Mouse (Mus musculus) megakaryocyte progenitor cell, adult 5-6 weeks (primary cell): ENCODE data around the gene Foxp4. TPM values are rescaled to one million over a fixed set of nuclear protein-coding genes. Genes with fewer than 3 reads are reported as not detected.

ENCODE experiments used
- ATAC-seq: replicated peaks from 2 replicates; pipeline ENCODE4 v1.8.0; 2016; ENCODE audit warnings: mild to moderate bottlenecking, moderate TSS enrichment, inconsistent platforms; ENCODE audit not compliant: poor library complexity
- total RNA-seq, 2 experiments: library from RNA; stranded (forward) in 1 of 2; stranded (reverse) in 1 of 2; fragments of 157-497, 149-512 nt in 1 of 2; fragments of 200-1000 nt in 1 of 2; gene quantifications; 2 replicates each; pipeline versions ENCODE4 v1.2.3 to v1.2.4; 2015 to 2017

Foxp4 gene
- total RNA-seq (2015): 20.1 and 21.3 TPM in 2 replicates
- total RNA-seq (2017): 3.2 and 4.0 TPM in 2 replicates

DNA sequence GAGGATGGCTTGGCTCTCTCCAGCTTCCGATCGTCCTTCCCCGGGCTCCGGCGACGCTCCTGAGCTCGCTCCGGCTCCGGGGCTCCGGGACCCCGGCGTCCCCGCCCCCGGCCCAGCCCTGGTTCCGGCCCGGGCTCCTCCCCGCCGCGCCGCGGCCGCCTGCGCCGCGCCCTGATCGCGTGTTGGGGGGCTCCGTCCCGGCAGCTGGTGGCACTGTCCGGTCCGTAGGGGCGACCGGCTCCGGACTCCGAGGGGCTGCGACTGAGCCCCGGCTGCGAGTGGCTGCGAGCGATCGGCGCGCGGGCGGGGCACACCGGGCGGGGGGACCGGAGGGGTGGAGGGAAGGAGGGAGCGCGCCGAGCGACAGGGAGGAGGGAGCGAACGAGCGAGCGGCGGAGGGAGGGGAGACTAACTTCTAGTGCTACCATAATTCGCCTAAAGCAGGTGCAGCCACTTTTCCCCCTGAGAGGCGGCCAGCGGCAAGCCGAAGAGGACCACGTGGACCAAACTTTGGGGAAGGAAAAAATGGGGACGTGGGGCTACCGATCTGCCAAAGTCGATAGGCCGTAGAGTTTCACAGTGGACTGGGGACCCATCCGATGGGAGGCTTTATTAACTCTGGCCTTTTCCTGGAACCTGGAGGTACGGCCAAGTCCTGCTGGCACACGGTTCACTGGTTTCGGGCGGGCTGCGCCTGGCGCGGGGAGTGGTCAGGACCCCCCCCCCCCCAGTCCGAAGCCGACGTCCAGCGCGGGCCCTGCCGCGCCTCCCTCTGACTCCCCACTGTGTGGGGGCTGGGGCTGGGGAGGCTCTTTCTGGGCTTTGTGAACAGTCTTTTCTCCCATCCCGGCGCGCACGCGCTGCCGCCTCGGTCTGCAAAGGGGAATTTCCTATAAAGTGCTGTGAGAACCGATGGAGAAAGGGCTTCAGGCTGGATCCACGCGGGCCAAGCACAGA lies at the start of gene Foxp4:
Foxp4 (minus strand) TSS at position 263 of the 957 bp plus-strand sequence.
- peak; percentile 94 for ATAC-seq

DNA sequence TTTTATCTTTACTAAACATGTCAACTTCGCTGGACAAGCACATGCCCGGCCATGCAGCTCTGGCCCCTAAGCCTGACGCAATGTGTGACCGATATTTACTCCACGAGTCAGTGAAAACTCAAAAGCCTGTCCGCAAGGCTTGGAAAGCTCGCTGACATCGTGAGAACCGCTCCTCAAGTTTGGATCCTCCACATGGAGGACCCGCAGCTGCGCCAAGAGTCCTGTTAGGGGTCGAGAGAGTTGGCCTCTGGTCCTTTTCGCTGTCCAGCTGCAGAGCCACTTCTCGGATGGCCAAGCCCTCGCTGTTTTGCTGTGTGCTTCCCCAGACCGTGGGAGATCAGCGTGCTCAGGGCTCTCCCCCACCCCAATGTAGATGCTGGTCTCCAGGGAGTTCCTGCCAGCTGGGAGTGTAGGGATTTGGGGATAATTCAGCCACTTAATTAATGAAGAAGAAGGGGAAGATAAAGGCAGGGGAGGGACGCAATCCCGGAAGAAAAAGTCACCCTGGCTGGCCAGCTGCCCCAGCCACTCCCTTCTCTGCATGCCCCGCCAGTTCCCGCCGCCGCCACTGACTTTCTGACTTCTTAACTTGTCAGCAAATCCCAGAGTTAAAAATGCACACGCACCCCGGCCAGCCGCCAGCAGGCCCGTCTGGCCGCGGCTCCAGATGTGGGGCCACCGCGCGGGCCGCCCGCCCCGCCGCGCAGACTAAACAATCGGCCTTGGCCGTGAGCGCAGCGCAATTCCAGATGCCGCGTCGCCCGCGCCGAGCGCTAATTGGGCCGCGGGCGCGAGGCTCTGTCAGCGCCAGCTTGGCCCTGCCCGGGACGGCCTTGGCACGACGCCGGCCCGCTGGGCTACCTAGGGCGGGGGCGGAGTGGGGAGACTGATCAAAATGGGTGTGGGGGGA lies 49.4 kb upstream of the Foxp4 start:
- ATAC-seq: peak; percentile 56

DNA sequence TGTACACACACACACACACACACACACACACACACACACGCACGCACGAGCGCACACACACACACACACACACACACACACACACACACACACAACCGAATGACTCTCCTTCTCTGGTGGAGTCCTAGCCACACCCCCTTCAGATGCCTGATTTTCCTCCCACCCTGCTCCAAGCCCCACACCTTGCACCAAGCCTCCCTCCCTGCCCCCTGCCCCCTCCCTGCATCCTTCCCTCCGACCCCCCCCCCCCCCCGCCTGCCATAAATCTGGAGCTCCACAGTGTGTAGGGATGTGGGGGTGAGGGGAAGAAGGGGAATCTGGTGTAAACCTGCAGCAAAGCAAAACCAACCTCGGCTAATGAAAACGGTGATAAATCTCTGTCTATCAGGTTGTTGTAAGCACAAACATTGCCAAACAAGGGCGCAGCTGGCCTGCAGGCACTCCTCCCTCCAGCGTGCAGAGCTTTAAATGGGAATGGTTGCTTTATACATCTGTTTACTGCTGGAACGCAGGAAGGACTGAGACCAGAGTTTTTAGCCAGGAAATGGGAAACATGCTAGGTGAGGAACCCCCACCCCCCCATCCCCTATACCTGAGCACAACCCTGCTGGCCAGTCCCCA lies 41.5 kb upstream of the Foxp4 start:
- ATAC-seq: no peak

DNA sequence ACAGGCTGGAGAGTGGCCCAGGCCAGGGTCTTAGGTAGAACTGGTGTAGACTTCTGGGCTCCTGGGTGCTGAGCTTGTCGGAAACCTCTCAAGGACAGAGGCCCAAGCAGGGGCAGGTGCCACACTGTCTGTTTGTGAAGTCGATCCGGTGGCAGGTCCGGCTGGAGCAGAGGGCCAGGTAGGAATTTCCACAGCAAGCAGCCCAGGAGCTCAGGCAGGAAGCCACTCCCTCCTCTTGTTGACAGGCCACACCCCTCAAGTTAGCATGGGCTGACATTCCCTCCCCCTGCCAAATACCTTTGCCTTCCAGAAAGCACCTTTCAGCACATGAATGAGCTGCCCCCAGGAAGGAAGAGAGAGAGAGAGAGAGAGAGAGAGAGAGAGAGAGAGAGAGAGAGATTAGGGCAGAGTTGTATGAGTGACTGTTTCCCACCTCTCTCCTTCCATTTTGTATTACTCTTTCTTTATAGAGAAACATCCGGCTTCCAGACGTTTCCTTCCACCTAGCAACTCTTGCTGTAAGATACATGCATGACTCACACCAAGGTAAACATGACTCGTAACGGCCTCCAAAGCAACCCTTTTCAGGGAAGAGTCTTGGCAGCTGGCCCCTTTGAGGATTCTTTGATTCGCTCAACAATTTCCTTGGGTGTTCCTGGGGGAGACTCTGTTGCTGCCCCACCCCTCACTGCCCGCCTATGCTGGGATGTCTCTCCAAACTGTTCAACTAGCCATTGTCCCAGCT lies 33.8 kb upstream of the Foxp4 start:
- no peak for ATAC-seq

DNA sequence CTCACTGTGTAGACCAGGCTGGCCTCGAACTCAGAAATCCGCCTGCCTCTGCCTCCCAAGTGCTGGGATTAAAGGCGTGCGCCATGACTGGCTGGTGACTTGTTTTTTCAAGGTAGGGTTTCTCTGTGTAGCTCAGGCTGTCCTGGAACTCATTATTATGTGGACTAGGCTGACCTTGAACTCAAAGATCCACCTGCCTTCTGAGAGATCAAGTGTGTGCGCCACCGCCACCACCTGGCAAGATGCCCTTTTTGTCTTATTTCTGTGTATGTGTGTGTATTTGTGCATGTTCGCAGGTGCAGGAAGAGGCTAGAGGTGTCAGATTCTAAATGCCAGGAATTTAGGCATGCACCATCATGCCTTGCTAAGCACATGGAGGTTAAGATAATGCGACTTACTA lies 32.0 kb upstream of the Foxp4 start:
- no peak for ATAC-seq

DNA sequence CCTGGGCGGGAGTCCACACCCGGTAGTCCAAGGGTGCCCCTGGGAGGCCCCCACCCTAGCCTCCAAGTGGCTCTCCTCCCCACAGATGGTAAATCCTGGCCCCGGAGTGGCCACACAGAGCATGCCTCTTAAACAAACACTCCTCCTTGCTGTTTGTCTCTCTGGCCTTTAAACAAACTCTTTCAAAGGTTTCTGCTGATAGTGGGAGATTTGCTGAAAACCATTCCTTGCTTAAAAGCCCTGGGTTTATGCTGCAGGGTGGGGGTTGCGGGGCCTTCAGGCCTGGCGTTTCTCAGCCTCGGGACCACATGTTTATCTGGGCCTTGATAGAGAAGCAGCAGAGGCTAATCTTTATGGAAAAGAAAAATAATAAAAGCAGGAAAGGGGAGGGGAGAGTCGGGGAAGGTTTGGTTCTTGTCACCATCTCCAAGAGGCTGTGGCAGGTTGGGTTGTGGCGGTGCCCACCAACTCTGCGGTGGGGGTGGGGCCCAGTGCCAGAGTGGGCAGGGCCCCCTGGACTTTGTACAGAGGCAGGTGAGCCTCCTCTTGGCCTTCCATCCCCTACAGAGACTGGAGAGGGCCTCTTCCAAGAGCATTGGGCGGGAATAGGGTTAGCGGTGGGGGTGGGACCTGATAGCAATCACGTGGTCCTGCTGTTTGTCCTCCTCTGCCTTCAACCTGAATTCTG lies 30.8 kb upstream of the Foxp4 start:
- no peak for ATAC-seq

DNA sequence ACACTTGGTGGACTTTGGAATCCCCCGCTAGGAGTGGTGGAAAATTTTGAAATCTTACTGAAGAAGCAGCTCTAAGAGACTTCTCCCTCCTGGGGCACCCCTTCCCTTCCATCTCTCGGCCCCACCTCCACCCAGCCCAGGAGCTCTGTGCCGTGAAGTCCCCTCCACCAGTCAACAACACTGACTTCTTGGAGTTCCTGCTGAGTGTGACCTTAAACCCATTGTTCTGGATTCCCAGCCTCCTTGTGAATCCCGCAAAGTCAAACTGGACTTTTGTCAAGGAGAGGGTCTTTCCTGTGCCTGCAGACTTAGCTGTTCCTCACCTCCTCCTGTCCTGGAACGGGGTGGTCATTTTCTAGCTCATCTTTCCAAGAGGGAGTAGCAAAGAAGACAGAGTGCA lies 28.8 kb upstream of the Foxp4 start:
- no peak for ATAC-seq

DNA sequence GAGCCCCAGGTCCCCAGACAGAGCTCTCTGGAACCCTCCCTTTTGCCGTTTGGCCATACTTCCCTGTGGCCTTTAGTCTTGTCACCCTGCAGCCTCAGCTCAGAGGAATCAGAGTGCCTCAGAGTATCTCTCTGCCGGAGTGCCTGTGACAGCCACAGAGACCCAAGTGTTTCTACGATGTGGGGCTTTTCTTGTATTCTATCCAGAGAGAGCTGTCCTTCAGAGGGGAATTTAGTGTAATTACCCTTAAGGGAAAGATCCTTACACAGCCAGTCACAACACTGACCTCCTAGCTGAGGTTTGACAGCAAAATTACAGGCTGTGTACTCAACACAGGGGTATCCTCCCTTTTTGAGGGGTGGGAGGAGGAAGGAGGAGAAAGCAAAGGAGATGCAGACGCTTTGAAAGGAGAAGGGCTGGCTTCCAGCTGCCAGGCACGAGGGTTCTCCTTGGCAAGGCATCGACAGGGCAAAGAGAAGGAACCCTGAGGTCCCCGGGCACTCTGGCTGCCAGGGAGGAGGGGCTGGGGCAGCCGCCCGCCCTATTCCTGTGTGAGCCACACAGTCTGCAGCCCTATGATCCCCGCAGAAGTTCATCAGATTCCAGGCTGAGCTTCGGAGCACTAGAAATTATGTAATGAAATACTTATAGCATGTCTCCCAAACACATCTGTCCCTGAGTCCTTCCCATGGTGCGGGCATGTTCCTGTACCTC lies 28.1 kb upstream of the Foxp4 start:
- ATAC-seq: no peak

DNA sequence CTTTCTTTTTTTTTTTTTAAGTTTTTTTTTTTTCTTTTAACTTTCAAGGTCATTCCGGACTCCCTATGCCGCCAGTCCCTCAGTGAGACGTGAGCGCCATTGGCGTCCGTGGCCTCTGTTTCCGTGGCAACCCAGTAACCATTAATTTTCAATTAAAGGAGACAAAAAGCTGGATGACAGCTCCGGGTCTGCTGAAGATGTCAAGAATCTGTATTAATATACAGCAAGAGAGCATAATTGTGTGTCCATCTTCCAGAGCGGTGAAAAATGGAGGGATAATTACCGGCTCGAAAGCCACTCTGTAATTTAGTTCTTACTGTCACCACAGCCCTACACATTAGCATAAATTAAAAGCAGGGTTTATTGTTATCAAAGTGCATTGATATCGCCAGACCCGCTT lies 27.0 kb upstream of the Foxp4 start:
- ATAC-seq: no peak

DNA sequence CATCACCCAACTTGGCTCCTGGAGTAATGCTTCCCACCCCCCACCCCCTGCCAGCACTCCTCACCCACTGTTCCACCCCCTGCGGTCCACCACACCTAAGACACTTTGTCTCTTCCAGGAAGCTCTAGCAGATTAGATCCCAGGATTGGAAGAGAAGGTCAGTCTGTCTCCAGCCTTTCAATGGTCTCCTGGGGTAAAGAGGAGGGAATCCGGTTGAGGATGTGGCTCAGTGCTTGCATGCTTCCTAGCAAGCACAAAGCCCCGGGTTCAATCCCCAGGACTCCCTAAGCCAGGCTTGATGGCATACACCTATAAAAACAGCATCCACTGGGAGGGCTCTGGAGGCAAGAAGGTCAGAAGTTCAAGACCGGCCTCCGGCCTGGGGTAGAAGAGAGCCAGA lies 26.4 kb upstream of the Foxp4 start:
- ATAC-seq: no peak

DNA sequence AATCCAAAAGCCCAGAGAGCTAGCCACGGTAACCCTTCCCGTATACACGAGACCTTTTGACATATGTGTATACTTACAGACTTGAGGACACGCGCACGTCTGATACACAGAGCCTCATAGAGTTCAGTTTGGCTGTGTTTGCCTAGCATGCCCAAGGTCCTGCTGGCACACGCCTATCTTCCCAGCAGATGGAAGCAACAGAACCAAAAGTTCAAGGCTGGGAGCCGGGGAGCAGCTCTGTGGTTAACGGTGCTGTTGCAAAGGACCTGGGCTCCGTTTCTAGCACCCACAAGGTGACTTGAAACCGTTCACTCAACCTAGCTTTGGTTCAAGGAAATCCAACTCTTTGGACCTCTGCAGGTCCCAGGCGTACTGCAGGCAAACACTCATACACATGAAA lies 25.0 kb upstream of the Foxp4 start:
- ATAC-seq: no peak

DNA sequence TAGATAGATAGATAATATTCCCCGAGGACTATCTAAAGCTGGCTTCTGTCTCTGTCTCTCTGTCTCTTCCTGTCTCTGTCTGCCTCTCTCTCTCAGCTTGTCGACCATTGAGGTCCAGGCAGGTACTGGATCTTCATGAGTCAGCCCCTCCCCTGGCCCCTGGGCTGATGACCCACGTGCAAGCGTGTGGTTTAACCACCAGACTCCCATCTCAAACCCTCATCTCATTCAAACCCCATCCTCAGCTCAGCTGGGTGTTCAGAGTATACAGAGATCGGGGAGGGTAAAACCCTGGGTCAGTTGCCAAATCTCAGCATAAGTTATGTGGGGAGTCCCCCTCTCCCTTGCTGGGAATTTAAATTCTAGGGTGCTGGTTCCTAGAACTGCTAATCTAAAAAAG lies 24.3 kb upstream of the Foxp4 start:
- no peak for ATAC-seq

DNA sequence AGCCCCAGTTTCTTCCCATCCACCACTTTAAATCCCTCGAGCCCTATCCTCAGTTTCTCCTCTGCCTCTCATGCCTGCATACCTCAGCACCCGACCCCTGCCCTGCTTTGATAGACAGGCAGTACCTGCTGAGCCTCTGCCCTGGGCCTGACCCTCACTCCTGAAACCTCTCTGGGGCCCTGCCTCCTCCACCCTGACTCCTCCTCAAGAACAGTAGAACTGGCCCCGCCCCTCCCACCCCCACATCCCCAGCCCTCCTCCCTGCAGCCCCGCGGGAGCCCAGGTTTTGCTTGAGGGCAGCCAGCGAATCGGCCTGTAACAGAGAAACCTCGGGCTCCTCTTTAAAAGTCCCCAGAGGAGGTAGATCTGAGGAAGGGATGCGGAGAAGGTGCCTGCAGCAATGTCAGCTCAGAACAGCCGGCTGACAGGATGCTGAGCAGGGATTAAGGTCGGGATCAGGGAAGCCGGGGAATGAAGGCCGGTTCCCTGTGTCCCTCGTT lies 22.5 kb upstream of the Foxp4 start:
- no peak for ATAC-seq

DNA sequence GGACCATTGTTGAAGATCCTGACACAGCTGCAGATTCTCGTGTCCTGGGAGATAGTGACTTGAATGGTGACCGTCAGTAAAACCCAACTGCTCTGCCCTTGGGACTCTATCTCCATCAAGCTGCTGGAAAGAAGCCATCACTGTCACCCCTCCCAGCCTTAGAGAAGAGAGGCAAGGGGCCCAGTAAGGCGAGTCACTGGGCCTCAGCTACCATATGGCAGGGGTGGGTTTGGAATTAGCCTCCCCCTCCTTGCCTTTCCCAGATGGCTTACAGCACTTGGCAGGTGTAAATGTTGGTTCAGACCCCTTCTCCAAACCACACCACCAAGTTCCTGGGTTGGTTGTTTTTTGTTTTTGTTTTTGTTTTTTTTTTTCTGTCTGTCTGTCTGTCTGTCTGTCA lies 21.7 kb upstream of the Foxp4 start:
- no peak for ATAC-seq

DNA sequence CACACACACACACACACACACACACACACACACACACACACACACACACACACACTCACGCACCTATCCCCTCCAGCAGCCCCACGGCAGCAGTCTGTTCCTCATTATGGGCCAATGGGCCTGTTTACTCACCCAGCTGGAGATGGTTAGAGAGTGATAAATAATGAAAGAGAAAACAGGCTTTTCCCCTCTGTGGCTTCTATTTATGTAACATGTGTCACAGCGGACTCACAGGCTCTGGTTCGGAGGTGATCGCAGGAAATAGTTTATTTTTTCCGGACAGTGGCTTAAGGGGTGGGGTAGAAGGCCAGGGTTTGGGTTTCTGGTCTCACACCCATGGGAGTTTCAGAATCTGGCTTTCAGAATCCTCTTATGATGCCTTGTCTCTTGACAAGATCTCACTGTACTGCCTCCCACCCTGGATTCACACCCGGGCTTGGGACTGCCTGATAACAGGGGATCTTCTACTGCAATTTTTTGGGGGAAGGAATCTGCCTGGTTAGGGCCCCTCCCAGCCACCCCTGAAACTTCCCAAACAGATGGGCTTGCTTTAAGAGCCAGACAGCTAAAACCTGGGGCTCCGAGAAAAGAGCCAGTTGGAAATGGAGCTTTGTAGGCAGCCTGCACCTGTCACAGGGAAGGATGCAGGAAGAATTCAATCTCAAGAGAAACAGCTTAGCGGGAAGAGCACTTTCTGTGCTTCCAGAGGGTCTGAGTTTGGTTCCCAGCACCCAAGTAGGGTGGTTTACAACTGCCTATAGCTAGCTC lies 18.8 kb upstream of the Foxp4 start:
- peak; percentile 79 for ATAC-seq

DNA sequence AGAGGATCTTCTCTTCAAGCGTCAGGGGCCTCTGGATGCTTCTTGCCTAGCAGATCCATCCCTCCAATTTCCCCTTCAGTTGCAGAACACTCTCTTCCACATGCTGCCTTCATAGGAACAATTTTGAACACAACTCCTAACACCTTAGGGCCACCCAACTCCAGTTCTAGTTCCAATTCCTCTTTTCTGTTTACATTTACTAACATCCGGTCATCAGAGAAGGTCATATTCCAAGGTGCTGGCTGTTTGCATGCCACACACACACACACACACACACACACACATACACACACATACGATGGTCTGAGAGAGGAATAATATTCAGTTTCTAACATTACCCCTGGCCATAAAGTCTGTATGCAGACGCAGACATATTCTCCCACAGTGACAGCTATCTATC lies 17.6 kb upstream of the Foxp4 start:
- no peak for ATAC-seq

DNA sequence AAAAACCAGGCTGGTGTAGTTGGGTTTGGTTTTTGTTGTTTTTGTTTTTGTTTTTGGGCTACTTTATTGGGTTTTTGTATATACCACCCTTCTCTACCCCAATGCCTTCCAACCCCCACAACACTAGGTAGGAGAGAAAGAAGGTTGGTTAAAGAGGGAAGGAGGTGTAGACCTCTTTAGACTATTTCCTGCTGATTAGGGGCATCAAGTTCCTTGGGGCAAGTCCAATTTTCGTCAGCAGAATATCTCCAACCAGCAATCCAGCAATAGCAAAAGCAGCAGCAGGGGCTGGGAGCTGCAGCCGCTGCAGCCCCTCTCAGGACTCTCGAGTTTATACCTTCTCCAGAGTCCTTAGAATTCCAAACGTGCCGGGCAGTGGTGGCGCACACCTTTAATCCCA lies 14.4 kb upstream of the Foxp4 start:
- no peak for ATAC-seq

DNA sequence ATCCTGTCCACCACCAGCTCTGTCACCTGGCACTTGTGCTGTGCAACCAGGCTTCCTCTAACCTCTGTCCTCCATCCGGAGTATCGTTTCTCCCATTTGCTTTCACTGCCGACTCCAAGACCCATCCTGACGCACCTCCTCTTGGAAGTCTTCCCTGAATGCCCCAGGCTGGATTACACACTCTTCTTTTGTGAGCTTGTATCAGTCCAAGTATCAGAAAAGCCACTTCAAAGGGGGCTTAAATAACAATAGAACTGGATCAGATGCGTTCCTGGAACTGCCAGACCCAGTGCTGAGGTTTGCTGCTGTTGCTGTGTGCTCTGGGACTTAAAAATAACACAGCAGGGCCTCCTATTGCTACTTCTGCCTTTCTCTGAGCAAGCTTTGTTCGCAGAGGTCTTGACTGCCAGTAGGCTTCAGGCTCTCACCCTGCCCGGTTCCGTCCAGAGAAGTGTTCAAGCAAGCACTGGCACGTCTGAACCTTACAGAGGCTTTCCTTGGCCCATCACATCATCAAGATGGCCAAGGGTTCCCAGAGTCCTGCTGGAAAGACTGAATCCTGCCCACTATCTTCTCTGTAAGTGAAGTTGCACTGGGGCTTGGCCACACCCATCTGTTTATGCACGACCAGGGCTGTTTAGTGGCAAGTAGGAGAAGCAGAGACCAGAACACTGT lies 13.6 kb upstream of the Foxp4 start:
- ATAC-seq: no peak
